Mouse (Mus musculus) ovary, postnatal 10 days (tissue): ENCODE results near the gene Tmem229b.
"Not testable (repeated sequence)": the region's sequence is repeated elsewhere in the genome, so short reads cannot be mapped to it uniquely, and the experiment has no call there.

Source experiments
- DNase-seq: peaks from one replicate; pipeline ENCODE4 v3.0.0; 2022; ENCODE audit warnings: low spot score

The Tmem229b gene

GRCm38 (mm10) chr12:78947661-78948060 lies 59.8 kb downstream of the Tmem229b start:
- DNase-seq: no peak

DNA sequence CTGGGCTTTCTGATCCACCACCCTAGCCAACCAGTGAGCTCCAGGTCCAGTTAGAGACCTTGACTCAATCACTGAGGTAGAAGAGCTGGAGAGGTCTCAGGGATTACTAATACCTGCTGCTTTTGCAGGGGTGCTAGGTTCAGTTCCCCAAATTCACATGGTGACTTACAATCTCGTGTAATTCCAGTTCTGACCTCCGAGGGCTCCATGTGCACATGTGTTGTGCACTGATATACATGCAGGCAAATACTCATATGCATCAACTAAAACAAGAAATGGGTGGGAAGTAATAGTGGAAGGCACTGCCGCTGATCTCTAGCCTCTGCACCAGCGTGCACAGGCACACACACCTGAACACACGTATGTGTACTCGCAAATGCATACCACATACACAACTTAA lies 60.3 kb downstream of the Tmem229b start:
- no peak for DNase-seq

DNA sequence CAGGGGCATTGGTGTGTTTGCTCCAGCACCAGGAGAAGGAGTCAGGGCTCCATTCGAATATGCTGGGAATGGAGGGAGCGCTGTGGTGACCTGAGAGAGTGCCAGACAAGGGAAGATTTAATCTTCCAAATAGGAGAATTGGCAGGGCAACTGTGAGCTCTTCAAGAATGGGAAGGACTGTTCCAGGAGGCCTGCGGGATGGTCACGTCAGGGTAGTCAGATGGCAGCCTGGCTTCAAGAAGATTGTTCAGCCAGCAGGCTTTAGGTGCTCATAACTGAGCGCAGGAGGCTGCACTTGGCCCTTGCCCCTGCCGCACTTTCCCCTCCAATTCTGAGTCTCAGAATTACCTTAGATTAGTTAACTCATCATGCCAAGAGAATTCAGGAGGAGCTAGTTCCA lies 64.5 kb downstream of the Tmem229b start:
- no peak for DNase-seq

GRCm38 (mm10) chr12:78940081-78940480 lies 67.3 kb downstream of the Tmem229b start:
- no peak for DNase-seq

DNA sequence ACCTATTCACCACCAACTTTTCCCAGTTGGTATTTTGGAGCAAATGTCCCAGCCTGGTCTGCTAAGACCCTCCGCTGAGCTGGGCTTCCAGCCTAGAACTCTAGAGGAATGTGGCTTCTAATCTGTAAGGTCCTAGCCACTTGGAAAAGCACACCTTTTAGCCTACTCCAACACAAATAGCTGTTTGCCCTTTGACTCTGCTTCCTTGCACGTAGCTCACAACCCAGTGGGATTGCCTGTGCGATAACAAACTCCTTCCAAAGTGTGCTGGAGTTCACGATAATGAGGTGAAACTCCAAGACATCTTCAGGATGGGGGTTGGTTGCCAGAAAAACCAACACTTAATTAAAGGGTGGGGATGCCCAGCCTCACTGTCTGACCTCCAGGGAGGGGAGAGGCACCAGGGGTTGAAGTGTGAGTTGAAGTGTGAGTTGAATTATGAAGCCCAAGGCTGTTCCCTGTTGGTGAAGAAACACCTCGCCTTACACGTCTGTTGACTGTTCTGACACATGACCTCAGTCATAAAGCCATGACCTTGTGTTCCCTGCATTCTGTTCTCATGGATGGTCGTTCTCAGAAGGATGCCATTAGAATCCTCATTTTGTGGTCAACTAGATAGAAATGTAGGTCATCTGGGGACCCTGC lies 67.9 kb downstream of the Tmem229b start:
- DNase-seq: no peak

- no peak for DNase-seq
Observed at GRCm38 (mm10) chr12:78936494-78936893, 70.9 kb downstream of the Tmem229b start.

DNA sequence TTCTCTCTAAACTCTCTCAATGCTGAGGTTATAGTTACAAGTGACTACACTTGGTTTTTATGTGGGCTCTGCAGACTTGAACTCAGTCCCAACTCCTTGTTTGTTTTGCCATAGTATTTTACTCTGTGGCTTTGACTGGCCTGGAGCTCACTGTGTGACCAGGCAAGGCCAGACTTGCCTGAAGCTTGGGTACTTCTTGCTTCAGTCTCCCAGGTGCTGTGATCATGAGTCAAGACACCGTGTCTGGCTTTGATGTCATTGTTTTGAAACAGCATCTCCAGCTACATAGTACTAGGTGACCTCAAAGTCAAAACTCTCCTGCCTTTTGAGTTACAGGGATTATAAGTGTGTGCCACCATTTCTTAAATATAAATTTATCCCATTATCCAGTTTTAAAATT lies 77.5 kb downstream of the Tmem229b start:
- DNase-seq: no peak

DNA sequence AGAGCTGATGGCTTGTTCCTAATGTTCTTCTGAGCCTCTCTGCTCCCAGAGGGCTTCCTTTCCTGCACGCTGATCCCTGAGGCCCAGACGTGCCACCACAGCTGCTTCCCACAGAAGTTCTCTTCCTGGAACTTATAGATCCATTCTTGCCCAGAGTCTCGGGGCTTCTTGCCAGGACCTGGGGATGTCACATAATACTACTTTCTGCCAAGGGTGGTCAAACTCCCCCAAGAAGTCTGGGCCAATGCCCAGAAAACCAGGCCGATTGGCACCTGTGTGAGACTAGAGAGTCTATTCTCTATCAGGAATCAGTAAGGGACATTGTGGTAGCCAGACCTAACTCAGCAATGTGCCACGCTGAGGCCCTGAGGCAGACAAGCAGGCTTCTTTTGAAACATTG lies 80.1 kb downstream of the Tmem229b start:
- DNase-seq: no peak

GRCm38 (mm10) chr12:78923539-78924189 lies 83.8 kb downstream of the Tmem229b start:
- DNase-seq: no peak

DNA sequence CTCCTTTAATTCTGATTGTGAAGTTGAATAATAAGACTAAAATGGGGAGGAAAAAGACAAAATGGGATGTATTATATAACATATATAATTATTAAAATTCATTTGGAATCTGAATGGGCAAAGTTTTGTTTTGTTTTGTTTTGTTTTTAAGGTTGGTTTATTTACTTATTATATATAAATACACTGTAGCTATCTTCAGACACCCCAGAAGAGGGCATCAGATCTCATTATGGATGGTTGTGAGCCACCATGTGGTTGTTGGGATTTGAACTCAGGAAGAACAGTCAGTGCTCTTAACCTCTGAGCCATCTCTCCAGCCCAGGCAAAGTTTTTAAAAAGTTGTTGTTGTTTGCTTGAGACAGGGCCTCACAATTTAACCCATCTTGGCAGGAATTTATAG lies 84.5 kb downstream of the Tmem229b start:
- DNase-seq: not testable (repeated sequence)

- DNase-seq: no peak
Observed at GRCm38 (mm10) chr12:78922058-78922457, 85.4 kb downstream of the Tmem229b start.

DNA sequence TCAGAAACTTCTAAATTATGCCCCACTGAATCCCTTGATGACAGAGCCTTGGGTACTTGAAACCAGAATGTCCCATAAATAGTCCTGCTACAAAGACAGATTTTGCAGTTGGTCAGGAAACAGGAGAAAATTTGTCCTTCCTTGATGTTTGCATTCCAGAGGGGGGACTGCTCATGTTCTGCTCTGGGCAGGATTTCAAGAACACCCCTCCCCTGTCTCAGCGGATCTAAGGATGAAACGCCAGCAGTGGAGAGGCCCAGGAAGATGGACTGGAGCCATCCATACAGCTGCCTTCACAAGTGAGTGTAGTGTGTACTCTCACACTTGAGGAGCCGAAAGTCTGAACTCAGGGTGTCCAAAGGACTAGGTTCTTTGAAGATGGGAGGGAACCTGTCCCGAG lies 86.0 kb downstream of the Tmem229b start:
- DNase-seq: no peak

GRCm38 (mm10) chr12:78919079-78919712 lies 88.2 kb downstream of the Tmem229b start:
- no peak for DNase-seq

DNA sequence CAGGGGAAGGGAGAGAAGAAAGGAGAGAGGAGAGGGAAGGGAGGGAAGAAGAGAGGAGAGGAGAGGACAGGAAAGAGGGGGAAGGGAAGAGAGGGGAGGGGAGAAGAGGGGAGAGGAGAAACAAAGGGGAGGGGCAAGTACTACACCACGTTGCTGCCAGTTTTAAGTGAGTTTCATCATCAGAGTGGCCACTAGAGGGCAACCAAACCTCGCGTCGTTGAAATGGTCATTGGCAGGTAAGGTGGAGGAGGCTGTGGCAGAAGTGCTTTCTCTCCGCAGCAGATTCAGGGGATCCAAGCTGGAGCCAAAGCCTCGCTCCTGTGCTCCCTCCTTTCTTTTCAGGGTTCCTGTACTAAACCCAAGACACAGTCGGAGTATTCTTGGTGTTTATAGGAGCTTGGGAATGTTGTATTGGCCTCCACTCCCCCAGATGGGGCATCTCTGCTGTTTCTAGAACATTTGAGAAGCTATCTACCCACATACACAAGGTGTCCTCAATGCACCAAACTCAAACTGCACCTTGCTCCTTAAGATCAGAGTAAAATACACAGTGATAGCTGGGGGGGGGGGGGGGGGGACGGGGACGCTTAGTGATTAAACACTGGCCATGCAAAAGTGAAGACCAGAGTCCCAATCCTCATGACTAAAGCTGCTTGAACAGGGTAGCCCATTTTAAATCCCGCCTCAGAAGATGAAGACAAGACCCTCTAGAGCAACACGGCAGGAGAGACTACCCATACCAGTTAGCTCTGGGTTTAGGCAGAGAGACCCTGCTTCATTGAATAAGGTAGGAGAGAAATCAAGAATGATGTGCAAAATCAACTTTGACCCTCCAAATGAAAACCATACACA lies 89.0 kb downstream of the Tmem229b start:
- DNase-seq: peak; percentile 46

DNA sequence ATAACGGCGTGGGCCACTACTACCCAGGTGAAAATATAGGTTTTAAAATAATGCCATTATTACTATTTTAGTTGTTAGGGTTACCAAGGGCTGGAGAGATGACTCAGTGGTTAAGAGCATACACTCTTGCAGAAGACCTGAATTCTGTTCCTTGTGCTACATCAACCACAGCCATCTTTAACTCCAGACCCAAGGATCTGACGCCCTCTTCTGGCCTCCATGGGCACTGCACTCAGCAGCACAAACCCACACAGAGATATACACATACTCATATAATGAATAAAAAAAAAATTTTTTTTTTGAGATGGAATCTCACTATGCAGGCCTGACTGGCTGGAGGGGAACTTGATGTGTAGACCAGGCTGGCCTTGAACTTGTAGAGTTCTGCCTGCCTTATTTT lies 91.1 kb downstream of the Tmem229b start:
- no peak for DNase-seq

DNA sequence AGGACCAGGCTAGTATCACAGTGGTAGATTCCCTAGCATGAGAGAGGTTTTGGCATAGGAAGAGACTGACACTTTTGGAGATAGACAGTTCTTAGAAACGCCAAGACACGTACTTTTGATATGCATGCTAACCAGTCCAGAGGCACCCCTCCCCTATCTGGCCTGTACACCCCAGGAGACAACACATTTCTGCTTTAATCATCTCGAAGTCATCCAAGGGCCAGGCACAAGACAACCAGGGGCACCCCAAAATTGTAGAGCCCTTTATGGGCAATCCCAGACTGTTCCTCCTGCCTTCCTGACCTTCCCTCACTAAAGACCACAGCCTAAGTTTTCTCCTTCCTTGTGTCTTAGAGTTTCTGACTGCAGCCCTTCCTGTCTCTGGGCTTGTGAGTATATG lies 91.9 kb downstream of the Tmem229b start:
- DNase-seq: no peak

GRCm38 (mm10) chr12:78914458-78914857 lies 93.0 kb downstream of the Tmem229b start:
- no peak for DNase-seq
